Mouse (Mus musculus) heart, adult 2 months (tissue): ENCODE measurements around the gene Snf8. TPM values are rescaled to one million over a fixed set of nuclear protein-coding genes. Genes with fewer than 3 reads are reported as not detected.

ENCODE experiments used
- DNase-seq, 2 experiments: peaks; one replicate each; pipeline ENCODE4 v3.0.0; 2021
- H3K27ac ChIP-seq: fragments of 200-600 bp; 2 replicates; pipeline ENCODE4 v1.8.1; 2022
- H3K27me3 ChIP-seq: fragments of 200-500 bp; 2 replicates; pipeline ENCODE4 v1.6.1; 2012; ENCODE audit warnings: mild to moderate bottlenecking, low read length, inconsistent platforms, mixed read lengths; ENCODE audit not compliant: control insufficient read depth, insufficient read depth
- H3K36me3 ChIP-seq: fragments of 200-500 bp; 2 replicates; pipeline ENCODE4 v1.6.1; 2012; ENCODE audit warnings: low read length, inconsistent platforms; ENCODE audit not compliant: control insufficient read depth, insufficient read depth
- H3K4me1 ChIP-seq: fragments of 200-500 bp; 2 replicates; pipeline ENCODE4 v1.6.1; 2011; ENCODE audit warnings: low read length; ENCODE audit not compliant: control insufficient read depth, insufficient read depth
- H3K4me3 ChIP-seq: fragments of 200-600 bp; 2 replicates; pipeline ENCODE4 v1.8.1; 2022
- H3K79me2 ChIP-seq: fragments of 200-500 bp; replicated peaks from 2 replicates; pipeline ENCODE4 v1.6.1; 2012; ENCODE audit warnings: mild to moderate bottlenecking, inconsistent platforms, low read length, moderate library complexity, mixed read lengths; ENCODE audit not compliant: control insufficient read depth, insufficient read depth
- H3K9ac ChIP-seq: fragments of 200-500 bp; 2 replicates; pipeline ENCODE4 v1.6.1; 2012; ENCODE audit warnings: low read depth, mild to moderate bottlenecking, control low read depth, inconsistent platforms, low read length, mixed read lengths
- CTCF ChIP-seq: fragments of 200-600 bp; IDR thresholded peaks from 2 replicates; pipeline ENCODE4 v1.8.1; 2022; ENCODE audit warnings: antibody characterized with exemption, mild to moderate bottlenecking, moderate library complexity
- EP300 ChIP-seq: fragments of 200-500 bp; IDR thresholded peaks from 2 replicates; pipeline ENCODE4 v1.6.1; 2011; ENCODE audit warnings: low read depth, low read length, control low read depth; ENCODE audit not compliant: insufficient read depth
- POLR2A ChIP-seq: fragments of 200-500 bp; IDR thresholded peaks from 2 replicates; pipeline ENCODE4 v1.6.1; 2011; ENCODE audit warnings: mild to moderate bottlenecking, low read depth, low read length, control low read depth; ENCODE audit not compliant: insufficient read depth
- WGBS: fragments of 180-500 bp; shearing (Covaris S2); methylation state at CpG from one replicate; pipeline ENCODE4 v1.1.7; 2018; 5-methylcytosine and 5-hydroxymethylcytosine counted together
- intact Hi-C: fragments of 180-260 bp; cut with DNase I; formaldehyde crosslinking; loops from one replicate; pipeline ENCODE4 v1.15.1; 2025
- polyA plus RNA-seq: library from polyadenylated mRNA; depleted of rRNA; stranded (reverse); fragments of >200 nt; gene quantifications from 2 replicates; pipeline ENCODE4 v1.2.3, GENCODE M21; 2012
- total RNA-seq, 2 experiments: library from RNA; stranded (reverse); gene quantifications; 2 replicates each; pipeline ENCODE4 v1.2.3; 2021

The Snf8 gene
- total and polyA plus RNA-seq, 3 experiments, result 18.8 to 49.1 (median 44.9) TPM

DNA sequence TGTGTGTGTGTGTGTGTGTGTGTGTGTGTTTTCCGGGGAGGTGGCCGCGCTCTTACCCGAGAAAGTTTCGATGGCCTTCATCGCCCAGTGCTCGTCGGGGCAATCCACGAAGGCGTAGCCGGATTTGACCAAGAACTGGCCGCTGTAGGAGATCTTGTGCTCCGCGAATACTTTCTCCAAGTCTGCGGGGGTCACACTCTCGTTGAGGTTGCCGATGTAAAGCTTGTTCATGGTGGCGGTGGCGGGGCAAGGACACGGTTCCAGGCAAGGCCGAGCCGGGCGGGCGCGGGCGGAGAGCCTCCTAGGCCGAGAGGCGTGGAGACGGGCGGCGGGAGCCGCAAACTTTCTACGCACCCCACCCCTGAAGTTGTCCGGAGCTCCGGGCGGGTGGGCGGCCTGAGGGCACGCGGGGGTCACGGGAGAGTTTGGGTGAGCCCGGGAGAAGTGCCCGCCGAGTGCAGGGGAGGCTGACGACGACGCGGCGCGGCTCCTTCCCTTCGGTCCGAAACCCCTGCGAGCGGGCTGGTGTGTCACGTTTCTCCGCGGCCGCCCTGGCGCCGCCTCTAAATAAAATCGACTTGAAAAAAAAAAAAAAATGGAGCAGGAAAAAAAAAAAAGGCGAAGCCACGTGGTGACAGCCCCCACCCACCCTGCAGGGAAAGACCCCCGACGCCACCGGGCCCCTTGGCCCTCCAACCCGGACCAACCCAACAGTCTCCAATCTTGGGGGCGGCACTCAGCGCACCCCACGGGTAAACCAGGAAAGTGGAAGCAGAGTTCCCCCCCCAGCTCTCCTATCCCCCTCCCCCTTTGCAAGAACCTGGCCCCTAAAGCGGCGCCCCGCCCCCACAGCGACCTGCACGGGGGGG is 29.0 kb upstream of the Snf8 start, which contains the start of gene Igf2bp1:
Gene Igf2bp1 (minus strand): TSS at position 538 of the 869 bp plus-strand sequence.
- peak within 1 kb of the TSS; percentile 29 for H3K4me3 ChIP-seq
- no peak for TF ChIP-seq CTCF
- no peak for TF ChIP-seq EP300
- no peak for TF ChIP-seq POLR2A
- H3K79me2 ChIP-seq, result no peaks in the 10 kb centered on the region
- DNase-seq, result peak; percentile 44 to 66
- H3K4me1 ChIP-seq, result peaks cover 2% of the 10 kb centered on the region; the same call in 1 of the 2 replicates
- WGBS, result under 1% methylated on average over 72 of the region's 74 CpGs
- H3K27ac ChIP-seq, result no peak within 1 kb of the TSS
- no peaks in the 10 kb centered on the region for H3K36me3 ChIP-seq
- intact Hi-C loops, result loop anchor here (10.0 kb wide), 2 partner anchors 199 to 279 kb away; partner anchors contain the start of genes Hoxb7 and Hoxb8
- H3K9ac ChIP-seq, result peak within 1 kb of the TSS; percentile 37
- peaks cover 39% of the 10 kb centered on the region for H3K27me3 ChIP-seq

DNA sequence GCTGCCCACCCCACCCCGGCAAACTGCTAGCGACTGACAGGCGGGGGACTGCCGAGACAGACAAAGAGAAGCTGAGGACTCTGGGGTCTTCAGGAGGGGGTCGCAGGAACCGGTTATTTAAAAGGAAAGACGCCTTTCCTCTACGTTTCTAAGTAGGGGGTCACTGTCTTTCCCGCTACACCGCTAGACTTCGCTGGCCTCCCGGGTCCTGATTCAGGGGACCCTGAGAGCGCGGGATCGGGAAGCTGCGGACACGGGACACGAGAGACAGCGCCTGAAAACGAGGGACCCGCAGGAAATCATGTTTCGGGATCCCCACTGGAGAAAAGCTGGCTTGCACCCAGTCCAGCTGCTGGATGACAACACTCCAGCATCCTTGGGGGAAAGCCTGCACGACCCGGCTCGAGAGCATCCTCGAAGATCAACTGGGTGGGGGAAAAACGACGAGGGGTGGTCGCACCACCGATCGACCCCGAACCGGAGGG is 28.3 kb upstream of the Snf8 start:
- H3K27ac ChIP-seq, result no peak overlapping the region

DNA sequence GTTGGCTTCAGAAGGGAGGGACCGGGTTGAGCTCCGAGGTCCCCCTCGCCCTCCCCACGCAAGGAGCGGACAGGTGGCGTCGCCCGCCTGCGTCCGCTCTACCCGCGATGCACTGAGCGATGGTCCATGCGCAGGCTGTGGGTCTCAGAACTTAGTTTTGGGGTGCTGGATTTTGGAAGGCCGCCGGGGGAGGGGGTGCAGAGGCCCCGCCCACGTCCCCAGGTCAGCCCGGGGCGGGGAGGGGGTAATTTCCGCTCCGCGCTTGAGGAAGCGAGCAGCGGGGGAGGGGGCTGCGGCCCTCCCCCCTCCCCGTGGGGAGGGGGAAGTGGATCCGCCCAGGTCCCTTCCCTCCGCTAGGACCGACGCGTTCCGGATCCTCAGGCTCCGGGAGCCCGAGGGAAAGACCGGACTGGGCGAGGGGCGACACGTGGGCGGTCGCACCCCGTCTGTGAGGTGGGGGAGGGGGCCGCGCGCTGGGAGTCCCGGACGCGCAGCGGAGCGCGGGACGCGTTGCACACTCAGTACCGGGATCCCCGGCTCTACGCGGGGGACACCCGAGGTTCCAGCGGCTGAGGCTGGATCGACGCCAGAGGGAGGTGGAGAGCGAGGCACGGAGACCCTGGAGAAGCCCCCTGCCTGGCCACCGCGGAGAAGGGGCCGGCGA is 27.7 kb upstream of the Snf8 start:
- H3K27ac ChIP-seq, result no peak overlapping the region
- peaks cover 2% of the 10 kb centered on the region; the same call in 1 of the 2 replicates for H3K4me1 ChIP-seq
- DNase-seq, result peak; percentile 19 to 55
- TF ChIP-seq EP300 (no peak), CTCF (no peak)
- peak overlapping the region; percentile 3; the same call in 1 of the 2 replicates for H3K4me3 ChIP-seq
- no peaks in the 10 kb centered on the region for H3K79me2 ChIP-seq
- H3K36me3 ChIP-seq, result no peaks in the 10 kb centered on the region
- H3K9ac ChIP-seq, result no peak overlapping the region
- intact Hi-C loops, result loop anchor here (10.0 kb wide), 2 partner anchors 198 to 278 kb away; partner anchors contain the start of genes Hoxb7 and Hoxb8
- peaks cover 37% of the 10 kb centered on the region for H3K27me3 ChIP-seq
- WGBS, result 2% methylated on average over 65 of the region's 67 CpGs

More for the DNA sequence above, 28.3 kb upstream of the Snf8 start:
- WGBS, result under 1% methylated on average over 33 of the region's 33 CpGs
- no peaks in the 10 kb centered on the region for H3K36me3 ChIP-seq
- intact Hi-C loops, result loop anchor here (10.0 kb wide), 2 partner anchors 198 to 278 kb away; partner anchors contain the start of genes Hoxb7 and Hoxb8
- no peak overlapping the region for H3K9ac ChIP-seq
- TF ChIP-seq EP300 (no peak), CTCF (no peak), POLR2A (no peak)
- H3K4me3 ChIP-seq, result no peak overlapping the region
- H3K4me1 ChIP-seq, result peaks cover 2% of the 10 kb centered on the region; the same call in 1 of the 2 replicates
- peak; percentile 36 to 53 for DNase-seq
- no peaks in the 10 kb centered on the region for H3K79me2 ChIP-seq
- peaks cover 39% of the 10 kb centered on the region for H3K27me3 ChIP-seq

DNA sequence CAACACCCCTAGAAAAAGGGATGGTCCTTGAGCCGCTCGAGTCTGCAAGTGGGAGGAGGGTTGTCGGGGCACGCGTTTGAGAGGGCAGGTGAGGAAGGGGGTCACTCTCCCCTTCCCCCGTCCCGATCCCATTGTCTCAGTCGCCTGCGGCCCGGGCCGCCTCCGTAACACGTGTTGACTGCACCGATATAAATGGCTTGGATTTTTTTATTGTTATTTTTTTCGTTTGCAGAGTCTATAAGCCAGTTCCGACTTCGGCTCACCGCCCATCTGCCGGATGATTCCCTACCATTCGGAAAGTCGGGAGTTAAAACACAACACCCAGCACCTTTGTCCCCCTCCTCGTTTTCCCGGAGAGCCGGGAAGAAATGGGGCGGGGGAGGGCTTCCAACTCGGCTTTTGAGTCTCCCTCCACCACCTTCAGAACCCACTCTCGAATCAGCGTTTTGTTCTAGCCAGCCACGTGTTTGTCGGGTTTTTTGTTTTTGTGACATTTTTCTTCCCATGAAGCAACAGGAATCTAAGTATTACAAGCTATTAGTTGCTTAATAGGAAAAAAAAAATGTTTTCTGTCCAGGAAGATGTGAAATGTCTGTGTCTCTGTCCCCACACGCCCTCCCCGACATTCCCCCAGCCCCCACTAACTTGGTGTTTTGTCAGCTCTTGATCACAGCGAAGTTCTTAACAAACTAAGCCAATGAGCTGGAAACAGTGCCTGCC is 27.0 kb upstream of the Snf8 start:
- Histone ChIP-seq H3K4me1 (peaks cover 2% of the 10 kb centered on the region; the same call in 1 of the 2 replicates), H3K36me3 (no peaks in the 10 kb centered on the region), H3K79me2 (no peaks in the 10 kb centered on the region), H3K27me3 (peaks cover 37% of the 10 kb centered on the region), H3K9ac (no peak overlapping the region), H3K27ac (no peak overlapping the region), H3K4me3 (0 out of 2 replicates have a peak overlapping the region, but pooled peaks have one; percentile 3)
- TF ChIP-seq POLR2A, result no peak
- no peak for TF ChIP-seq CTCF
- TF ChIP-seq EP300, result no peak
- peak; percentile 39 to 52 for DNase-seq
- 3% methylated on average over 33 of the region's 33 CpGs for WGBS
- intact Hi-C loops, result loop anchor here (10.0 kb wide), 2 partner anchors 197 to 277 kb away; partner anchors contain the start of genes Hoxb7 and Hoxb8

DNA sequence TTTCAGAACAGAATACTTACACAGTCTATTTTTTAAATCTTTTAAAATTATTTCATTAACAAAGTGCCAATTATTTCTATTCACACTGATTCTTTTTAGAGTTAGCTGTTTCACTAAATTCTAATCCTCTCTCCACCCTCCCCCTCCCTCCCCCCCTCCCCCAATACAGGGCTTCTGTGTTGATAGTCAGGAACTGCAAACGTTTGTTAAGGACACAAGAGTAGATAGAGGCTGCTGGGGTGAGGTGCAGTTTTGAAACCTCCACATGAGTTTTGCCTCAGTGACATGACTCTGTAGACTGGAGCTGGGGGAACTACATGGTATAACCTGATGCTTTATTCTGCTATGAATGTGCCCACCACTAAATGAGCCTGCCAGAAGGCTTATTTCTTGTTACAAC is 25.9 kb upstream of the Snf8 start:
- Histone ChIP-seq H3K4me3 (no peak overlapping the region), H3K9ac (no peak overlapping the region), H3K27me3 (peaks cover 35% of the 10 kb centered on the region), H3K36me3 (no peaks in the 10 kb centered on the region), H3K79me2 (no peaks in the 10 kb centered on the region), H3K27ac (no peak overlapping the region), H3K4me1 (peaks cover 2% of the 10 kb centered on the region; the same call in 1 of the 2 replicates)
- TF ChIP-seq CTCF (no peak), EP300 (no peak), POLR2A (no peak)
- DNase-seq, result no peak
- intact Hi-C loops, result loop anchor here (10.0 kb wide), 2 partner anchors 196 to 276 kb away; partner anchors contain the start of genes Hoxb7 and Hoxb8
- WGBS, result 16% methylated on average over 1 of the region's 1 CpGs
